Mouse (Mus musculus) small intestine, adult 2 months (tissue): Measurements from ENCODE around the gene Igfbp1.

Experiments used
- CTCF ChIP-seq: fragments of 200-500 bp; IDR thresholded peaks from 2 replicates; pipeline ENCODE4 v1.5.1; 2012; ENCODE audit warnings: low read depth, mild to moderate bottlenecking, control low read depth, inconsistent platforms, low read length, moderate library complexity, mixed read lengths; ENCODE audit not compliant: insufficient replicate concordance, insufficient read length; ENCODE audit errors: extremely low read depth
- POLR2A ChIP-seq: fragments of 200-500 bp; IDR thresholded peaks from 2 replicates; pipeline ENCODE4 v1.6.1; 2012; ENCODE audit warnings: low read depth, mild to moderate bottlenecking, control low read depth, inconsistent platforms, low read length, moderate library complexity

DNA sequence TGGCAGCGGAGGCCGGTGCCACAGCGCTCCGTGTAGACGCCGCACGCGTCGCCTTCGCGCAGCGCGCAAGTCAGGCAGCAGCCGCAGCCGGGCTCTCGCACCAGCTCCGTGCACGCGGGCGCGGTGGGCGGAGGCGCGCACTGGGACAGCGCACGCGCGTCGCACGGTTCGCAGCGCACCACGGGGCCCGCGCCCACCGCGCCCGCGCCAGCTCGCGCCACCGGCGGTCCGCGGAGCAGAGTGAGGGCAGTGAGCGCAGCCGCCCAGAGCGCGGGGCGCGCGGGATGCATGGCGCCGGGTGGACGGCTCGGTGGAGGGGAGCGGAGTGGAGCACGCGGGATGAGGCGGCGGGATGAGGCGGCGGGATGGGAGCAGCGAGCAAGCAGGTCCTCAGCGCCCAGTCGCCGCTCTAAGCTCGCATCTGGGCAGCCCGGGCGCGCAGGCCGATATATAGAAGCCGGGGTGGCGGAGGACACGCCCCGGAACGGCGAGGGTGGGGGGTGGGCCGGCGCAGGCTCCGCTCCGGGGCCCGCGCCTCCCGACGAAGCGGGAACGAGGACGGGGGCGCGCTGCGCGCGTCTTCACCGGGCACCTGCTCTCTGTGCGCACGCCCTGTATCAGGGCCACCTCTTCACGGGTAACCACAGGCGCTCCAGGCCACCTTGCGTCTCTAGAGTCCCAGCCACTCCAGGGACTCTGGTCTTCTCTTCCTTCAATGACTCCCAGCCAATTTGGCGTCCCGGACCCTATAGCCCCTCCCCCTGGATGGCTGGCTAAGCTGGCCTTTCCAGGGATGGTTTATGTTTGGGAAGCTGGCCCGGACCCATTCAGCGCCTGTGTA lies 16.1 kb downstream of the Igfbp1 start, which contains the start of gene Igfbp3:
- no peak for TF ChIP-seq CTCF
- TF ChIP-seq POLR2A = no peak
